Mouse (Mus musculus) midbrain, embryonic 10.5 days (tissue): Measurements from ENCODE around the gene C2. TPM values are rescaled to one million over a fixed set of nuclear protein-coding genes. Genes with fewer than 3 reads are reported as not detected.

Experiments used
- DNase-seq: peaks from one replicate; pipeline ENCODE4 v3.0.0-alpha.2; 2017; ENCODE audit warnings: low spot score
- H3K27ac ChIP-seq: fragments of 300-500 bp; sonication (generic); replicated peaks from 2 replicates; pipeline ENCODE4 v1.5.1; 2016; ENCODE audit warnings: mild to moderate bottlenecking
- H3K27me3 ChIP-seq: fragments of 300-500 bp; sonication (generic); 2 replicates; pipeline ENCODE4 v1.6.1; 2016; ENCODE audit warnings: low read depth, mild to moderate bottlenecking; ENCODE audit not compliant: poor library complexity, severe bottlenecking
- H3K36me3 ChIP-seq: fragments of 300-500 bp; sonication (generic); 2 replicates; pipeline ENCODE4 v1.6.1; 2016; ENCODE audit warnings: mild to moderate bottlenecking, moderate library complexity
- H3K4me1 ChIP-seq: fragments of 300-500 bp; sonication (generic); 2 replicates; pipeline ENCODE4 v1.6.1; 2016
- H3K4me3 ChIP-seq: fragments of 300-500 bp; sonication (generic); 2 replicates; pipeline ENCODE4 v1.5.1; 2016; ENCODE audit warnings: mild to moderate bottlenecking, moderate library complexity
- H3K9me3 ChIP-seq: fragments of 300-500 bp; sonication (generic); replicated peaks from 2 replicates; pipeline ENCODE4 v1.6.1; 2016; ENCODE audit warnings: mild to moderate bottlenecking
- WGBS: fragments of 180-500 bp; shearing (Covaris S2); methylation state at CpG from one replicate; pipeline ENCODE4 v1.1.7; 2016; 5-methylcytosine and 5-hydroxymethylcytosine counted together
- polyA plus RNA-seq: library from polyadenylated mRNA; unstranded; fragments of >200 nt; fragmentation: Nextera tagmentation; extraction: Ambion mirVana; gene quantifications from 2 replicates; pipeline ENCODE4 v1.2.1, GENCODE M21; 2016

C2 gene
- polyA plus RNA-seq, result 1.3 TPM in 2 replicates

DNA sequence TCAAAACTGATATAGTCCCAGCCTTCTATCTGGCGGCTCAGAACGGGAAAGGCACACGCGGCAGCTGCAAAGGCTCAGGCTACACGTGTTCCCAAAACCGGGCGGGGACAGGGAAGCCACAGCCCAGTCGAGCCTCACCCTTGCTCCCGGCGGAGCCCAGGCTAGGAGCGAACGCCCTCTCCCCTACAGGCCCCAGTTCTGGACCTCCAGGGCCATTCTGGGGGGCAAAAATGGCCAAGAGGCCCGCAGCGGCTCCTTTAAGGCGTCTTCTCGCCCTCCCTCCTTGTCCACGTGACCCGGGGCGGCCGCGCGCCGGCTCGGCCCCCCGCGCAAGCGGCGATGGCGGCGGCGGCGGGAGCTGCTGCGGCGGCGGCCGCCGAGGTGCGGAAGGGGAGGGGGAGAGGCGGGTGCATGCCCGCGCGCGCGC is at the start of gene C2, which contains the start of gene Ehmt2:
TSS of gene C2 (minus strand) at position 106 of the 427 bp plus-strand sequence.
TSS of gene Ehmt2 (plus strand) at position 310 of the 427 bp plus-strand sequence.
- Histone ChIP-seq H3K9me3 (peaks cover 7% of the 10 kb centered on the region; the same call in 1 of the 2 replicates), H3K36me3 (peaks cover 43% of the 10 kb centered on the region), H3K4me1 (peaks cover 64% of the 10 kb centered on the region), H3K27me3 (no peaks in the 10 kb centered on the region), H3K4me3 (peak within 1 kb of the TSS; percentile 100), H3K27ac (peak within 1 kb of the TSS; percentile 99)
- 0% methylated on average over 15 of the region's 44 CpGs for WGBS
- DNase-seq, result peak; percentile 88

DNA sequence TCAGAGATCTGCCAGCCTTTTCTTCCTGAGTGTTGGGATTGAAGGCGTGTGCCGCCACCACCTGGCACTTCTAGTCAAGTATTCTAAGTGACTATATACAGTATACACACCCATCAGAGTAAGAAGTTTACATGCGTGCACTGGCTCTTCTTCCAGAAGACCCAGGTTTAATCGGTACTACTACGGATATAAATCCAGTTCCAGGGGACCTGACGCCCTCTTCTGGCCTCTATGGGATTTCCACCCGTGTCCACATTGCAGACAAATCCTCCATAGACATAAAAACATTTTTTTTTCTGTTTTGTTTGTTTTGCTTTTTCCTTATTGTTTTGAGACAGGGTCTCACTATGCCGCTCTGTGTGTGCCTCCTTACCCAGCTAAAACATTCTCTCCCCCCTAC is 49.5 kb upstream of the C2 start:
- no peak overlapping the region for H3K27ac ChIP-seq
- peak; percentile 46 for DNase-seq
- no peaks in the 10 kb centered on the region for H3K27me3 ChIP-seq
- H3K36me3 ChIP-seq, result peaks cover 25% of the 10 kb centered on the region
- WGBS, result 37% methylated on average over 8 of the region's 8 CpGs
- H3K9me3 ChIP-seq, result no peaks in the 10 kb centered on the region
- H3K4me3 ChIP-seq, result no peak overlapping the region
- H3K4me1 ChIP-seq, result peaks cover 11% of the 10 kb centered on the region

DNA sequence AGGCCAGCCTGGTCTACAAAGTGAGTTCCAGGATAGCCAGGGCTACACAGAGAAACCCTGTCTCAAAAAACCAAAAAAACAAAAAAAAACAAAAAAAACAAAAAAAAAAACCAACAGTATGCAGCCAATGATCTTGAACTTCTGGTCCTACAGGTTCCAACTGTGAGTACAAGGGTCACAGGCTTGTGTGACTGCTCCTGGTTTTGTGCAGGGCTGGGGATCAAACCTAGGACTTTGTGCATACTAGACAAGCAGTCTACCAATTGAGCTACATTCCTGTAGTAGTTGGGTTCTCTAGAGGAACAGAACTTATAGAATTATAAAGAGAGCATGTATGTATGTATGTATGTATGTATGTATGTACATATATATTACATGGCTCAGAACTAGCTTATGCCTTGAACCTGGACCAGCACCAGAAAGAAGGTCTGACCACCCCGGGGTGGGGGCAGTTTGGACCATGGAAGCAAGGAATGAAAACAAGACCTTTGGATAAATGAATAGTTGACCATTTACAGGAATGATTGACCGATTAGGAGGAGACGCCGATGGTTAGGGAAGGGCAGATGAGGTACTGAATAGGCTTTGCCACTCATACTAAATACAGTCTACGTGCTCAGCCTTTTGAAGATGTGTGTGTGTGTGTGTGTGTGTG is 48.5 kb upstream of the C2 start:
- no peak overlapping the region for H3K27ac ChIP-seq
- peaks cover 15% of the 10 kb centered on the region for H3K4me1 ChIP-seq
- no peak for DNase-seq
- H3K27me3 ChIP-seq, result no peaks in the 10 kb centered on the region
- H3K4me3 ChIP-seq, result no peak overlapping the region
- 94% methylated on average over 5 of the region's 5 CpGs for WGBS
- H3K36me3 ChIP-seq, result peaks cover 24% of the 10 kb centered on the region
- H3K9me3 ChIP-seq, result no peaks in the 10 kb centered on the region

DNA sequence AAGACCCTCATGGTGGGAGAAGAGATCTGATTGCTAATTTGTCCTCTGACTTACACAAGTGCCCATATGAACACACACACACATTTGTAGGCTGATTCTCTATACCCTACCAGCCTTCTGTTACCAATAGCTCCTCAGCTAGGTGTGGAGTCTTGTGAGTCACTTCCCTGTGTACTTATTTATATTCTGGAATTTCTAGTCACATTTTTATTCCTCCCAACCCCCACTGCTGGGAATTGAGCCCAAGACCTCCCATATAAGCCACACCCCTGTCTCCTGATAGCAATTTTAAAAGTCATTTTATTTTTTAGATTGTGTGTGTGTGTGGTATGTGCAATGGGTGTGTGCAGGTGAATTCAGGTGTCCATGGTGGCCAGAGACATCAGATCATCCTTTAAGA is 46.3 kb upstream of the C2 start:
- H3K36me3 ChIP-seq, result peaks cover 2% of the 10 kb centered on the region
- no peak for DNase-seq
- no peak overlapping the region for H3K4me3 ChIP-seq
- H3K27ac ChIP-seq, result no peak overlapping the region
- H3K9me3 ChIP-seq, result no peaks in the 10 kb centered on the region
- no peaks in the 10 kb centered on the region for H3K27me3 ChIP-seq
- peaks cover 8% of the 10 kb centered on the region for H3K4me1 ChIP-seq

DNA sequence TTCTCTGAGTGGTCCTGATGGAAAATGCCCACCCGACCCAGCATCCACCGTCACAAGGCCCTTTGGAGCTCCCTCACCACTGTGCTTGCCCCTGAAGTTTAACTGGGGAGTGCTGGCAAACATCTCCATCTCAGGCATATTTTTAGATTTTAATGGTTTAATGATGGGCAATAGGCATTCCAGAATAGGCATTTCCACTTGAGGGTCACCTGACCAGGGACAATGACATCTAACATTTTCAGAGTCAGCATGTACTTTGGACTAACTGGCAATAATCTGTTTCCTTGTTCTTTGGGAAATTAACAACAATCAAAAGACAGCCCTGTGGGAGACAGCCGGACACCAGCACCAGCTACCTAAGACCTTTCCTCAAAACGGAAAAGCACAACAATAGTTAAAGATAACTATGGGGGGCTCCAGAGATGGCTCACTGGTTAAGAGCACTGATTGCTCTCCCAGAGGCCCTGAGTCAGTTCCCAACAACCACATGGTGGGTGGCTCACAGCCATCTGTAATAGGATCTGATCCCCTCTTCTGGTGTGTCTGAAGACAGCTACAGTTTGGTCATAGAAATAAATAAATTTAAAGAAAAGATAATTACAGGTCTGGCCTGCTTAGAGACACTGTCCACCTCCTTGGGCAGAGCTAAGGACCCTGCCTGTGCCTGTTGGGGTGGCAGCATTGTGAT is 45.2 kb upstream of the C2 start:
- Histone ChIP-seq H3K27me3 (no peaks in the 10 kb centered on the region), H3K27ac (no peak overlapping the region), H3K36me3 (no peaks in the 10 kb centered on the region), H3K9me3 (no peaks in the 10 kb centered on the region), H3K4me3 (no peak overlapping the region), H3K4me1 (peaks cover 8% of the 10 kb centered on the region)
- no peak for DNase-seq
- WGBS, result 90% methylated on average over 4 of the region's 4 CpGs

DNA sequence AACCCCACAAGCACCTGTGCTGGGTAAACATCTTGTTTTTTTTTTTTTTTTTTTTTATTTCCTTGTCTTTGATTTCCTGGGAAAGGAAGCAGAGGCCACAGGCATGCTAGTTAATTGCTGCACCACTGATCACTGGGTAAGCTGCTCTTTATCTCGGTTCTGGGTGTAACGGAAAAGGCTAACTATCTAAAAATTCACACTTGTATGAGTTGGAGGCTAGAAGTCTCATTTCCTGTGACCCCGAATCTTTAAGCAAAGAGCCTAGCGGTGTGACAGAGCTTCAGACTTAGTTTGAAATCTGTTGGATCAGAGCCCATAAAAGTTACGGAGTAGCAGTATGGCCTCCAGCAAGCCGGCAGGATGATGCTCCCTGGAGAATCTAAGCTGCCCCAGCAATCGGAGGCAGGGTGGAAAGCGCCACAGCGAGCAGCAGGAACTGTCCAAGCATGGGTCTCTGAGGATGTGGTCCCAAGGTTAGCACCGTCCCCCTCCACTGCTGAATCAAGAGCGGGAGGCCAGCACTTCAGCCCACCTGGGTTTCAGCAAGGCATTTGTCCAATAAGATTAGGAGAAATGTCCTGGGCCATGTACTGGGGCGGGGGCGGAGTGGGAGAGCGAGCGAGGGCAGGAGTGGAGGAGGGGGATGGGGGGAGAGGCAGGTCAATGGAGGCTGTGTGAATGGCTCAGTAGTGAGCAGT is 43.4 kb upstream of the C2 start:
- H3K27me3 ChIP-seq, result no peaks in the 10 kb centered on the region
- peaks cover 8% of the 10 kb centered on the region for H3K4me1 ChIP-seq
- H3K9me3 ChIP-seq, result no peaks in the 10 kb centered on the region
- 8% methylated on average over 15 of the region's 15 CpGs for WGBS
- peak overlapping the region; percentile 83 for H3K27ac ChIP-seq
- peak overlapping the region; percentile 53 for H3K4me3 ChIP-seq
- peak; percentile 64 for DNase-seq
- H3K36me3 ChIP-seq, result no peaks in the 10 kb centered on the region

DNA sequence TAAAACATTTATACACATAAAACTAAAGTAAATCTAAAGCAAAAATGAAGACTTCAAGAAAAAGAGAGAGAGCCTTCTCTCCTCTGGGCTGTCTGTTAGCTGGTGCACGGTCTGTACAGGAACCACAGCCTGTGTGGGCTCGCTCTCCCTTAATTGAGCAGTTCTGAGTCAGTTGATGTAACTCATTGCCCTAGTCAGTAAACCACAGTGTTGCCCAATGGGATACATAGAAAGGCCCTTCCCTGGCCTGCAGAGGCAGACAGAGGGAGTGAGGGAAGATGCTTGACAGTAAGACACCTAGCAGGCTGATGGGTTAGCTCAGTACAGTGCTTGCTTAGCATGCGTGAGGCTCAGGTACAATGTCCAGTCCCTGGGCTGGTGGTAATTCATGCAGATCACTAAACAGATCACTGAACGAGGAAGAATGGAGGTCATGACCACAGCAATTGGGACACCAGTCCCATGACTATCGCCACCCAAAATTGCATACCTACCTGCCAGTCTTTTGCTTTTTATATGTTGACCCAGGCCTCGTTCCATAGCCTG is 40.0 kb upstream of the C2 start:
- WGBS, result 86% methylated on average over 6 of the region's 6 CpGs
- Histone ChIP-seq H3K36me3 (0 out of 2 replicates have a peak, but pooled peaks cover 13% of the 10 kb centered on the region), H3K4me3 (no peak overlapping the region), H3K4me1 (peaks cover 25% of the 10 kb centered on the region), H3K27ac (no peak overlapping the region), H3K27me3 (no peaks in the 10 kb centered on the region), H3K9me3 (no peaks in the 10 kb centered on the region)
- DNase-seq, result no peak

DNA sequence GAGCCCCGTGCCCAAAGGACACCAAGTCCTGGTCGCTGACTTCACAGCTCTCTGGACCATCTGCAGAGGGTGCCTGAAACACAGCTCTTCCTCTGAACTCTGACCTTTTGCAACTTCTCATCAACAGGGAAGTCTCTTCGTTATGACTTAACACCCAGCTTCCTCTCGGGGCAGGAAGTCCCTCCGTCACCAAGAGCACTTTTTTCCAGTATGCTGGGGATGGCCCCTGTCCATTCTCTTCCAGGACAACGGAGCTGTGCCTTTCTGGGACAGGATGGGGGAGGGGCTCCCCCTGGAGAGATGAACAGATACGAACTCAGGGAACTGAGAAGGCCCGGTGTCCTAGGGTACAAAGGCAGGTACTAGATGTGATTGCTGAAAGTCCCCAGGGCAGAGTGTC is 36.8 kb upstream of the C2 start:
- Histone ChIP-seq H3K27ac (no peak overlapping the region), H3K4me3 (no peak overlapping the region), H3K27me3 (peaks cover 9% of the 10 kb centered on the region; the same call in 1 of the 2 replicates), H3K4me1 (peaks cover 35% of the 10 kb centered on the region), H3K9me3 (no peaks in the 10 kb centered on the region), H3K36me3 (0 out of 2 replicates have a peak, but pooled peaks cover 15% of the 10 kb centered on the region)
- DNase-seq, result no peak
- 58% methylated on average over 8 of the region's 8 CpGs for WGBS

DNA sequence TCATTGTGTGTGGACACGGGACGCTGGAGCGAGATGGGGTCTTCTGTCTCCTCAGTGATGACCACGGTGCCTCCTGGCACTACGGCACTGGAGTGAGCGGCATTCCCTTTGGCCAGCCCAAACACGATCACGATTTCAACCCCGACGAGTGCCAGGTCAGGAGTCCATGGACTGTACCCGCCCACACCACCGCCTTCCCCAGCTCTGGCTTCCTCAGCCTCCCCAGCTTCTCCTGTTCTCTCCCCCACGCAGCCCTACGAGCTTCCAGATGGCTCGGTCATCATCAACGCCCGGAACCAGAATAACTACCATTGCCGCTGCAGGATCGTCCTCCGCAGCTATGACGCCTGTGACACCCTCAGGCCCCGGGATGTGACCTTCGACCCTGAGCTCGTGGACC is 36.0 kb upstream of the C2 start:
- peak overlapping the region; percentile 18; the same call in 1 of the 2 replicates for H3K4me3 ChIP-seq
- 0 out of 2 replicates have a peak, but pooled peaks cover 15% of the 10 kb centered on the region for H3K36me3 ChIP-seq
- H3K27me3 ChIP-seq, result peaks cover 9% of the 10 kb centered on the region; the same call in 1 of the 2 replicates
- DNase-seq, result no peak
- H3K9me3 ChIP-seq, result no peaks in the 10 kb centered on the region
- H3K27ac ChIP-seq, result 0 out of 2 replicates have a peak overlapping the region, but pooled peaks have one; percentile 9
- peaks cover 35% of the 10 kb centered on the region for H3K4me1 ChIP-seq
- WGBS, result 71% methylated on average over 24 of the region's 24 CpGs

DNA sequence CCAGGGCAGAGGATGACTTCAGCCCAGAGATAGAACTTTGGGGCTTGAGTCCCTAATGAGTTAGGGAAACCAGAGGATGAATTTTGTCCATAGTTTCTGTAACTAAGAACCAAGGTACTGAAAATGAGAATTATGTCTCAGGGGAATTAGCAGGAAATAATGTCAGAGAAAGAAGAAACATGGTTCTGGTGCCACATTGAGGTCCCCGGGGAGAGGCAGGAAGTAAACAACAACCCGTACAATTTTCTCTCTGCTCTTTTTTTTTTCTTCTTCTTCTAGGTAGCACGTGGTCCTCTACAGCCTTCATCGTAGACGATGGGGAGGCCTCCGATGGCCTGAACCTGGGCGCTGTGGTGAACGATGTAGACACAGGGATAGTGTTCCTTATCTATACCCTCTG is 34.2 kb upstream of the C2 start:
- no peaks in the 10 kb centered on the region for H3K9me3 ChIP-seq
- peak overlapping the region; percentile 69 for H3K4me3 ChIP-seq
- H3K27me3 ChIP-seq, result peaks cover 9% of the 10 kb centered on the region; the same call in 1 of the 2 replicates
- WGBS, result 91% methylated on average over 8 of the region's 8 CpGs
- no peak overlapping the region; the same call in 1 of the 2 replicates for H3K27ac ChIP-seq
- peaks cover 35% of the 10 kb centered on the region for H3K4me1 ChIP-seq
- no peak for DNase-seq
- 0 out of 2 replicates have a peak, but pooled peaks cover 15% of the 10 kb centered on the region for H3K36me3 ChIP-seq

DNA sequence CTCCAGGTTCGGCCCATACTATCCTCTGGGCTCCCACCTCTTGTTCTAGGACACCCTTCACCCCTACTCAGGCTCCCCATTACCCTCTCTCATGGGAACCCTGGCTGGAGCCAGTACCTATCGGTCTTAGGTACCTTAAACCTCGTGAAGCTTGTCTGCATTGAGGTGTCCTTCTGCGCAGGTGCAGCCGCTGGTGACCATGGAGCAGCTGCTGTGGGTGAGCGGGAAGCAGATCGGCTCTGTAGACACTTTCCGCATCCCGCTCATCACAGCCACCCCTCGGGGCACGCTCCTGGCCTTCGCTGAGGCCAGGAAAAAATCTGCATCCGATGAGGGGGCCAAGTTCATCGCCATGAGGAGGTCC is 33.7 kb upstream of the C2 start:
- Histone ChIP-seq H3K27ac (peak overlapping the region; percentile 86), H3K36me3 (0 out of 2 replicates have a peak, but pooled peaks cover 15% of the 10 kb centered on the region)
- 13% methylated on average over 14 of the region's 14 CpGs for WGBS

DNA sequence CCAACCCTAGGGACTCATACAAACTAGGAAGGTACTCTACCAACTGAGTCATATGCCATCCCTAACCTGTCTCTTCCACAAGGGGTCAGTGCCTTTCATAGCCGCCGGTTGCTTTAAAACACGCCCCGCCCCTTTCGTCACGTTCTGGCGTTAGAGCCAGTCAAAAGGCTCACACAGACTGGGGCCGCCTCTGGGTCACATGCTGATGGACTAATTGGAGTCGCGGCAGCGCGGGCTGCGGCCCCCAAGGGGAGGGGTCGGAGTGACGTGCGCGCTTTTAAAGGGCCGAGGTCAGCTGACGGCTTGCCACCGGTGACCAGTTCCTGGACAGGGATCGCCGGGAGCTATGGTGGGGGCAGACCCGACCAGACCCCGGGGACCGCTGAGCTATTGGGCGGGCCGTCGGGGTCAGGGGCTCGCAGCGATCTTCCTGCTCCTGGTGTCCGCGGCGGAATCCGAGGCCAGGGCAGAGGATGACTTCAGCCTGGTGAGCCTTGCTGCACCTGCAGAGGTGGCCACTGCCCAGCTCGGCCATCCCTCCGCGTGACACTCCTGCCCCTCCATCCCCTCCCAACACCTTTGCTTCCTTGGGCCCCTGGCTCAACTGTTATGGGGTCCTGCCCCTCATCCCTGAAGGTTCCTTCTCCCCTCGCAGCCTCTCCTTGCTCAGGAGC is 33.1 kb upstream of the C2 start, which contains the start of gene Neu1:
TSS of gene Neu1 (plus strand) at position 193 of the 674 bp plus-strand sequence.
- Histone ChIP-seq H3K36me3 (0 out of 2 replicates have a peak, but pooled peaks cover 15% of the 10 kb centered on the region), H3K9me3 (no peaks in the 10 kb centered on the region), H3K27ac (peak within 1 kb of the TSS; percentile 86), H3K4me1 (peaks cover 35% of the 10 kb centered on the region), H3K4me3 (peak within 1 kb of the TSS; percentile 69), H3K27me3 (peaks cover 9% of the 10 kb centered on the region; the same call in 1 of the 2 replicates)
- 1% methylated on average over 38 of the region's 38 CpGs for WGBS
- peak; percentile 97 for DNase-seq

More for the DNA sequence above, 33.7 kb upstream of the C2 start:
- DNase-seq, result no peak
- Histone ChIP-seq H3K27me3 (peaks cover 9% of the 10 kb centered on the region; the same call in 1 of the 2 replicates), H3K9me3 (no peaks in the 10 kb centered on the region), H3K4me3 (peak overlapping the region; percentile 69), H3K4me1 (peaks cover 35% of the 10 kb centered on the region)
